Mouse (Mus musculus) spleen, adult 2 months (tissue): ENCODE measurements at regions not wholly inside any gene's neighbourhood (a gene's known extent, or its start where the extent isn't known, plus 50 kb on each side); places are given as distances from the start of the nearest gene placed in this dataset.

Source experiments
- CTCF ChIP-seq: fragments of 200-500 bp; IDR thresholded peaks from 2 replicates; pipeline ENCODE4 v1.5.1; 2011; ENCODE audit warnings: mild to moderate bottlenecking, inconsistent platforms; ENCODE audit not compliant: insufficient read depth, insufficient read length, insufficient replicate concordance; ENCODE audit errors: extremely low read depth
- POLR2A ChIP-seq: fragments of 200-500 bp; IDR thresholded peaks from 2 replicates; pipeline ENCODE4 v1.6.1; 2011; ENCODE audit warnings: low read depth, low read length, inconsistent platforms

GRCm38 (mm10) chr8:126846188-126846565, 99.5 kb downstream of the Tomm20 start:
- TF ChIP-seq POLR2A = no peak
- no peak for TF ChIP-seq CTCF
